Mouse (Mus musculus) ES-Bruce4 (cell line): ENCODE measurements at regions not wholly inside any gene's neighbourhood (a gene's known extent, or its start where the extent isn't known, plus 50 kb on each side); places are given as distances from the start of the nearest gene placed in this dataset.

ENCODE experiments used
- CTCF ChIP-seq: IDR thresholded peaks from one replicate; pipeline ENCODE4 v1.8.1; 2011; ENCODE audit warnings: low read depth, low read length
- POLR2A ChIP-seq: IDR thresholded peaks from one replicate; pipeline ENCODE4 v1.8.1; 2011; ENCODE audit warnings: low read length; ENCODE audit not compliant: insufficient read depth

DNA sequence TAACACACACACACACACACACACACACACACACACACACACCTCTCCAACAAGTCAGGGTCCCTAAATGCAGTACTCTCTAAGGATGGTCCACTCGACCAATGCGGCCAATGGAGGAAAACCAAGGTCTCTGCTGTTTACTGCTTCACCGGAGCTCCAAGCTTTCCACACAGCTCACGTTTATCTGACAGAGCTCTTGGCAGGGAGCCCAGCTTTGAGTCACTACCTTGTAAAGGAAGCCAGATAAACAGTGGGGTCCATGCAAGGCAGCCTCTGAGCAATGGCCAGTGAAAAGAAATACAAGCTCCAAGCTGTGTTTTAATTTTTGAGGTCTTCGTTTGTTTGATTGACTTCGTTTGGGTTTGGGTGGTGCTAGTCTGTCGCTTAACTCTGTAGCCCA, 264.9 kb upstream of the Prok2 start:
- no peak for TF ChIP-seq CTCF
- no peak for TF ChIP-seq POLR2A
